Mouse (Mus musculus): Measurements from ENCODE around the gene Ywhab.

DNA sequence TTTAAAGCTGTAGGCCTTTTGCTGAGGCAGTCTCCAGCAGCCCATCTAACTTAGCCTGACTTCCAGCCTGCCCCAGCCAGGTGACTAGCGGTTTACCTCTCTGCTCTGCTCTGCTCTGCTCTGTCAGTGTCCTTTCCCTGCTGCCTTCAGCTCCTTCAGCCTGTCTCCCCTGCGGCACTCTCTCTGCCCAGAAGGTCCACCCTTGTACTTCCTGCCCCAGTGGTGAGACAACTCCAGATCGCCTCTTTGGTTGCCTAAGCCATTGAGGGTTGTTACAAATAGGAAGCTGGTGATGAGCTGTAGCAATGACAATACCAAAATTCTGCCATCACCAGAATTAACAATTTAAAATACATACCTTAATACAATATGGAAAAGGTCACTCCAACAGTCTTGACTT is 16.2 kb downstream of the Ywhab start:
- TF ChIP-seq CTCF (IDR thresholded peaks at IDR 0.05; ENCODE audit: extremely low read depth, insufficient read depth, insufficient read length, insufficient replicate concordance) (no peak), POLR2A (IDR thresholded peaks at IDR 0.05; ENCODE audit: low read depth, low read length) (no peak)
